Mouse (Mus musculus) myocyte (in vitro differentiated cells): ENCODE measurements at regions not wholly inside any gene's neighbourhood (a gene's known extent, or its start where the extent isn't known, plus 50 kb on each side); places are given as distances from the start of the nearest gene placed in this dataset.

ENCODE experiments used
- H3K27me3 ChIP-seq: one replicate; pipeline ENCODE4 v1.6.1; 2011; ENCODE audit not compliant: control insufficient read depth, insufficient read depth, insufficient read length
- H3K36me3 ChIP-seq: one replicate; pipeline ENCODE4 v1.6.1; 2011; ENCODE audit not compliant: control insufficient read depth, insufficient read depth
- H3K4me2 ChIP-seq: one replicate; pipeline ENCODE4 v1.6.1; 2011; ENCODE audit warnings: low read depth, control low read depth
- H3K4me3 ChIP-seq: one replicate; pipeline ENCODE4 v1.5.1; 2011; ENCODE audit warnings: mild to moderate bottlenecking, control low read depth, moderate library complexity
- H3K79me2 ChIP-seq: one replicate; pipeline ENCODE4 v1.6.1; 2011; ENCODE audit not compliant: control insufficient read depth, insufficient read depth
- H3ac ChIP-seq: one replicate; pipeline ENCODE4 v1.6.1; 2011; ENCODE audit not compliant: control insufficient read depth, insufficient read length
- CEBPB ChIP-seq: IDR thresholded peaks from 2 replicates; pipeline ENCODE4 v1.6.1; 2011; ENCODE audit warnings: mild to moderate bottlenecking, moderate library complexity; ENCODE audit not compliant: poor library complexity, insufficient read depth, severe bottlenecking
- E2F4 ChIP-seq: IDR thresholded peaks from one replicate; pipeline ENCODE4 v1.6.1; 2011; ENCODE audit warnings: mild to moderate bottlenecking, control low read depth, moderate library complexity; ENCODE audit not compliant: insufficient read depth
- MAX ChIP-seq: IDR thresholded peaks from one replicate; pipeline ENCODE4 v1.6.1; 2011; ENCODE audit warnings: low read depth, mild to moderate bottlenecking, control low read depth
- MYOD1 ChIP-seq, 3 experiments: IDR thresholded peaks; one replicate each; pipeline ENCODE4 v1.6.1; 2011; ENCODE audit warnings: control low read depth in 2 of 3, low read depth in 2 of 3, mild to moderate bottlenecking in 2 of 3, moderate library complexity in 1 of 3; ENCODE audit not compliant: insufficient read length in 2 of 3, control insufficient read depth in 1 of 3
- MYOG ChIP-seq, 3 experiments: IDR thresholded peaks; one replicate each; pipeline ENCODE4 v1.6.1; 2011; ENCODE audit warnings: control low read depth in 2 of 3, low read depth in 2 of 3, mild to moderate bottlenecking in 2 of 3; ENCODE audit not compliant: insufficient read length in 2 of 3, control insufficient read depth in 1 of 3, insufficient read depth in 1 of 3
- POLR2A ChIP-seq: IDR thresholded peaks from one replicate; pipeline ENCODE4 v1.6.1; 2011; ENCODE audit warnings: low read depth, mild to moderate bottlenecking, control low read depth, moderate library complexity; ENCODE audit not compliant: insufficient read length
- POLR2AphosphoS2 ChIP-seq: IDR thresholded peaks from one replicate; pipeline ENCODE4 v1.6.1; 2011; ENCODE audit warnings: low read depth, control low read depth; ENCODE audit not compliant: insufficient read length
- REST ChIP-seq: IDR thresholded peaks from one replicate; pipeline ENCODE4 v1.6.1; 2011; ENCODE audit warnings: mild to moderate bottlenecking, control low read depth, moderate library complexity; ENCODE audit not compliant: insufficient read depth, insufficient read length
- SRF ChIP-seq: IDR thresholded peaks from one replicate; pipeline ENCODE4 v1.6.1; 2011; ENCODE audit warnings: low read depth; ENCODE audit not compliant: control insufficient read depth, insufficient read length
- TCF12 ChIP-seq: IDR thresholded peaks from one replicate; pipeline ENCODE4 v1.6.1; 2011; ENCODE audit warnings: mild to moderate bottlenecking, control low read depth; ENCODE audit not compliant: poor library complexity, insufficient read depth, severe bottlenecking
- TCF3 ChIP-seq: IDR thresholded peaks from one replicate; pipeline ENCODE4 v1.6.1; 2011; ENCODE audit warnings: low read depth, control low read depth; ENCODE audit not compliant: insufficient read length
- USF1 ChIP-seq: IDR thresholded peaks from one replicate; pipeline ENCODE4 v1.6.1; 2011; ENCODE audit warnings: low read depth, mild to moderate bottlenecking, control low read depth, moderate library complexity

- TF ChIP-seq TCF3: no peak
- no peak for TF ChIP-seq POLR2A
- TF ChIP-seq MYOD1 (IDR thresholded peaks at IDR 0.05; ENCODE audit: control insufficient read depth in 1 of 3, insufficient read length in 2 of 3, low read depth in 2 of 3): no peak
- no peak for TF ChIP-seq CEBPB
- no peak for TF ChIP-seq POLR2AphosphoS2
- TF ChIP-seq SRF: no peak
- TF ChIP-seq USF1: no peak
- no peak for TF ChIP-seq REST
- no peak for TF ChIP-seq MAX
- TF ChIP-seq E2F4: no peak
- H3K27me3 ChIP-seq: no peaks in the 10 kb centered on the region
- H3K4me2 ChIP-seq: no peak overlapping the region
- H3K4me3 ChIP-seq: no peak overlapping the region
- no peak overlapping the region for H3ac ChIP-seq
- no peaks in the 10 kb centered on the region for H3K79me2 ChIP-seq
- no peaks in the 10 kb centered on the region for H3K36me3 ChIP-seq
Observed at GRCm38 (mm10) chr3:38571224-38571623, 86.6 kb upstream of the Ankrd50 start.

- Histone ChIP-seq H3K4me3 (no peak overlapping the region), H3K4me2 (no peak overlapping the region), H3ac (no peak overlapping the region), H3K79me2 (no peaks in the 10 kb centered on the region), H3K36me3 (no peaks in the 10 kb centered on the region), H3K27me3 (no peaks in the 10 kb centered on the region)
- no peak for TF ChIP-seq TCF12
- TF ChIP-seq REST: no peak
- TF ChIP-seq CEBPB: no peak
- no peak for TF ChIP-seq MYOD1 (IDR thresholded peaks at IDR 0.05; ENCODE audit: control insufficient read depth in 1 of 3, insufficient read length in 2 of 3, low read depth in 2 of 3)
- TF ChIP-seq TCF3: no peak
- no peak for TF ChIP-seq POLR2AphosphoS2
- no peak for TF ChIP-seq POLR2A
Observed at GRCm38 (mm10) chr3:38569001-38569400, 84.4 kb upstream of the Ankrd50 start.

GRCm38 (mm10) chr3:38568596-38568975, 83.9 kb upstream of the Ankrd50 start:
- Histone ChIP-seq H3K79me2 (no peaks in the 10 kb centered on the region), H3ac (no peak overlapping the region), H3K4me3 (no peak overlapping the region), H3K4me2 (no peak overlapping the region), H3K27me3 (no peaks in the 10 kb centered on the region), H3K36me3 (no peaks in the 10 kb centered on the region)
- TF ChIP-seq TCF3 (no peak), SRF (no peak), E2F4 (no peak), TCF12 (no peak), MYOG (IDR thresholded peaks at IDR 0.05; ENCODE audit: control insufficient read depth in 1 of 3, insufficient read depth in 1 of 3, insufficient read length in 2 of 3, low read depth in 2 of 3) (no peak), USF1 (no peak), MAX (no peak), REST (no peak)

GRCm38 (mm10) chr3:38567946-38568595, 83.4 kb upstream of the Ankrd50 start:
- H3K4me2 ChIP-seq: no peak overlapping the region

GRCm38 (mm10) chr3:38566576-38566975, 81.9 kb upstream of the Ankrd50 start:
- TF ChIP-seq MYOD1 (IDR thresholded peaks at IDR 0.05; ENCODE audit: control insufficient read depth in 1 of 3, insufficient read length in 2 of 3, low read depth in 2 of 3): no peak
- TF ChIP-seq POLR2AphosphoS2: no peak
- TF ChIP-seq TCF12: no peak
- no peak for TF ChIP-seq USF1
- no peak overlapping the region for H3ac ChIP-seq
- H3K4me3 ChIP-seq: no peak overlapping the region
- no peaks in the 10 kb centered on the region for H3K27me3 ChIP-seq
- no peak overlapping the region for H3K4me2 ChIP-seq
- H3K79me2 ChIP-seq: no peaks in the 10 kb centered on the region
- no peaks in the 10 kb centered on the region for H3K36me3 ChIP-seq

More at GRCm38 (mm10) chr3:38567946-38568595, 83.4 kb upstream of the Ankrd50 start:
- Histone ChIP-seq H3K79me2 (no peaks in the 10 kb centered on the region), H3K27me3 (no peaks in the 10 kb centered on the region), H3ac (no peak overlapping the region), H3K4me3 (no peak overlapping the region), H3K36me3 (no peaks in the 10 kb centered on the region)
- TF ChIP-seq REST: no peak
- no peak for TF ChIP-seq SRF
- no peak for TF ChIP-seq MYOD1 (IDR thresholded peaks at IDR 0.05; ENCODE audit: control insufficient read depth in 1 of 3, insufficient read length in 2 of 3, low read depth in 2 of 3)
- TF ChIP-seq TCF3: no peak
- TF ChIP-seq MAX: no peak
- no peak for TF ChIP-seq CEBPB
- no peak for TF ChIP-seq TCF12
- TF ChIP-seq E2F4: no peak
- TF ChIP-seq POLR2A: no peak
- TF ChIP-seq USF1: no peak
- no peak for TF ChIP-seq POLR2AphosphoS2
- TF ChIP-seq MYOG (IDR thresholded peaks at IDR 0.05; ENCODE audit: control insufficient read depth in 1 of 3, insufficient read depth in 1 of 3, insufficient read length in 2 of 3, low read depth in 2 of 3): no peak
